Mouse (Mus musculus): ENCODE measurements at regions not wholly inside any gene's neighbourhood (a gene's known extent, or its start where the extent isn't known, plus 50 kb on each side); places are given as distances from the start of the nearest gene placed in this dataset.

GRCm38 (mm10) chr6:135629236-135629635, 266.9 kb downstream of the Emp1 start:
- DNase-seq, result no peak

GRCm38 (mm10) chr6:135632671-135633070, 270.3 kb downstream of the Emp1 start:
- DNase-seq, result no peak

GRCm38 (mm10) chr6:135636648-135637047, 274.3 kb downstream of the Emp1 start:
- peak; percentile 48 for DNase-seq

- DNase-seq, result no peak
Measured at GRCm38 (mm10) chr6:135642711-135643110, 280.4 kb downstream of the Emp1 start.

- DNase-seq, result no peak
Measured at GRCm38 (mm10) chr6:135646177-135646576, 283.8 kb downstream of the Emp1 start.

GRCm38 (mm10) chr6:135653002-135653401, 290.7 kb downstream of the Emp1 start:
- DNase-seq, result no peak

- no peak for DNase-seq
Measured at GRCm38 (mm10) chr6:135662386-135662785, 300.0 kb downstream of the Emp1 start.

GRCm38 (mm10) chr6:135662801-135663537, 300.6 kb downstream of the Emp1 start:
- no peak for DNase-seq

All from right cerebral cortex, postnatal 4 days (tissue).